Mouse (Mus musculus): ENCODE measurements around the gene Zfp872.
"Not testable (repeated sequence)": the region's sequence is repeated elsewhere in the genome, so short reads cannot be mapped to it uniquely, and the experiment has no call there.

- not testable (repeated sequence) for TF ChIP-seq FLI1 (IDR thresholded peaks at IDR 0.05; ENCODE audit: low read length); GATA1 (IDR thresholded peaks at IDR 0.05; ENCODE audit: borderline replicate concordance, low read length)
These were observed 38.4 kb downstream of the Zfp872 start for GRCm38 (mm10) chr9:22226389-22226673.

Data from megakaryocyte, embryonic 14.5 days (primary cell).